Mouse (Mus musculus): ENCODE results near the gene Gtf2a1l.

- TF ChIP-seq EP300 (IDR thresholded peaks at IDR 0.05; ENCODE audit: insufficient read depth, low read depth, low read length) (no peak), POLR2A (IDR thresholded peaks at IDR 0.05; ENCODE audit: insufficient read depth, low read depth, low read length) (no peak), CTCF (IDR thresholded peaks at IDR 0.05) (no peak)
Measured at GRCm38 (mm10) chr17:88645299-88645698, 23.2 kb upstream of the Gtf2a1l start.

Data from heart, adult 2 months (tissue).